Mouse (Mus musculus) large intestine, adult 2 months (tissue): ENCODE data around the gene Zfp637. TPM values are rescaled to one million over a fixed set of nuclear protein-coding genes. Genes with fewer than 3 reads are reported as not detected.
"Not testable (repeated sequence)": the region's sequence is repeated elsewhere in the genome, so short reads cannot be mapped to it uniquely, and the experiment has no call there.

Experiments used
- DNase-seq: peaks from one replicate; pipeline ENCODE4 v3.0.0-alpha.2; 2012; ENCODE audit warnings: low read depth, low spot score
- WGBS: fragments of 180-500 bp; shearing (Covaris S2); methylation state at CpG from one replicate; pipeline ENCODE4 v1.1.7; 2018; 5-methylcytosine and 5-hydroxymethylcytosine counted together
- polyA plus RNA-seq: library from polyadenylated mRNA; depleted of rRNA; stranded (reverse); fragments of >200 nt; gene quantifications from 2 replicates; pipeline ENCODE4 v1.2.3, GENCODE M21; 2012

Zfp637 gene
- polyA plus RNA-seq, 1 experiment, result 20.1 TPM

DNA sequence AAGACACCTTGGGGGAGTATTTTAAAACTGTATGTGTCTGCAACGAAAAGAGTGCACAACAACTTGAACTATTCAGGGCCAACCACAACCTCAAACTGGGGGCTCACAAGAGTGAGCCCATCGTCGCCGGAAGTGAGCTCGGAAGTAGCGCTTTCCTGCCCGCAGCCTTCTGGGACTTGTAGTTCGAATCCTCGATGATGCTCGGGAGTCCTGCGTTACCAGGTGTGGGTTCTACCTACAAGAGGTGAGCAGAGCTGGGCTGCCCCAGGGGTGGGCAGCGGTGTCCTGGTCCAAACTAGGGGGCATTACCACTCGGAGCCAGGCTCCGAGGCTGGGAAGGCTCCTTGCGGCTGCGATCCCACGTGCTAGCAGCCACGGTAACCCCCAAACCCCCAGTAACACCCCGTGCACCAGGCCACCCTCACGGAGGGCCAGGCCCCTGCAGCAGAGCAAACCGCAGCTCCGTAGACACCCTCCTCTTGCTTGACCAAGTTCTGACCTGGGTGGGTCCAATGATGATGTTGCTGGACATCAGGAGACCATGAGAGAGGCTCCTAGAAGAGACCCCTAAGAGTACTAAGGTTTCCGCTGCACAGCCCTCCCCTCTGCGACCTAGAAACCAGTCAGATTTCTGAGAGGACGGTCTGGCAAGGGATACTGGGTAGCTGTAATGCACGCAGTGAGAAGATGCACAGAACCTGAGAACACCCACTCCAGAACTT, 22.1 kb downstream of the Zfp637 start:
- WGBS, result 3% methylated on average over 26 of the region's 26 CpGs

DNA sequence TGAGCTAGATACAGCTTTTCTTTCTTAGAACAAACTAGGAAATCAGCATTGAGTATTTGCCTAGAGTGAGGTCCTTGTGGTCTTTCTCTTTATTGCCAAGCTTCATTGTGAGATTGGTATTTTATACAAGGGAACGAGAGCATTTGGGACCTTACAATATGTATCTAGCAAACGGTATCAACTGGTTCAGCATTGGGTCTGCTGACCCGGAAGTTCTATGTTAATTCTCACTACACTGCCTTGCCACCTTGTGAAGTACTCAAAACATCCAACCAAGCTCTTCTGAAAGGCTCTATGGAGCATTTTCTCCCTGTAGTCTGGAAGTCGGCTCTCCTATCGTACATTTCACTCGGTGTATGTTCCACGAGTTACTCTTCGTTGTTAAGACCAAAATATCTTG, 22.8 kb downstream of the Zfp637 start:
- WGBS, result 94% methylated on average over 8 of the region's 8 CpGs
- DNase-seq, result no peak

More for the DNA sequence above, 22.1 kb downstream of the Zfp637 start:
- no peak for DNase-seq

GRCm38 (mm10) chr6:117868187-117868586, 27.2 kb downstream of the Zfp637 start:
- WGBS, result 49% methylated on average over 8 of the region's 8 CpGs
- DNase-seq, result no peak

DNA sequence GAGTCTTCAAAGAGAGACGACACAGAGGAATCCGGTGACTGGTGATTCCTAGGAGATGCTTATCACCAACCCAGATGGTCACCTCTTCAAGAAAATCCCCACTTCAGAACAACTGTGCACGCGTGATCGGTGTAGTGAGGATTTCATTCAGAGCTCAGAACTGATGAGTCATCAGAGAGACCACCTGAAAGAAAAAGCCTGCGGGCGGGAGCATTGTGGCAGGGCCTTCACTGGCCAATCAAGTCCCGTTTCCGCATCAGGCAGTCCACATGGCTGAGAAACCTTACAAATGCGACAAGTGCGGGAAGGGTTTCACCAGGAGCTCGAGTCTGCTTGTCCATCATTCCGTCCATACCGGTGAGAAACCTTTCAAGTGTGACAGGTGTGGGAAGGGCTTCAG, 30.1 kb downstream of the Zfp637 start:
- 74% methylated on average over 14 of the region's 14 CpGs for WGBS
- no peak for DNase-seq

GRCm38 (mm10) chr6:117873450-117873849, 32.5 kb downstream of the Zfp637 start:
- not testable (repeated sequence) for DNase-seq
- WGBS, result 92% methylated on average over 7 of the region's 7 CpGs

DNA sequence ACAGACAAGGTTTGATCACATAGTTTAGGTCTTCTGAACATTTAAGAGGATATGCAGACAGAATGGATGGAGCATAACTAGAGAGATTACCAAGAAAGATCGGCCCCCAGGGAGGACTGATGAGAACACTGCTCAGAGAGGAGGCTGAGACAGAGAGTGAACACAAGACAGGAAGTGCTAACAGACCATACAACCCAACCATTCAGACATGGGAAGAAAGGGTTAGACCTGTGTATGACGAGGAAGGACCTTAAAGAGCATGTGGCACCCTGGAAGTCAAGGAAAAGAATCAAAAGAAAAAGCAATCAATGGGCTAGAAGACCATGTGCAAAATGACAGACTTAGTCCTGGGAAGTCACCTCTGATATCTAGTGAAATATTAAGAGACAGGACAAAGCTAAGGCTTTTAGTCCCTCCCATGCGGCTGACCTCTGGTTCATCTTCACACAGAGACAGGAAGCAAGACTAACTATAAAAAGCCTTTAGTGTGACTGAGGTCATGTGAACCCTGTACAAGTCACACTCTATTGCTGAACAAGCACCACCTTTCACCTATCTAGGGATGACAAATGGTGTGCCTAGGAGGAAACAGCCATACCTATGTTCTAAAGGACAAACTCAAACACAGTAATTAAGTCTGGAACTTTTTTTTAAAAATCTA, 33.8 kb downstream of the Zfp637 start:
- DNase-seq, result peak; percentile 57
- 52% methylated on average over 3 of the region's 3 CpGs for WGBS

- peak; percentile 80 for DNase-seq
- 6% methylated on average over 26 of the region's 26 CpGs for WGBS
Measured at GRCm38 (mm10) chr6:117878700-117879407, 37.9 kb downstream of the Zfp637 start.

- under 1% methylated on average over 67 of the region's 67 CpGs for WGBS
- DNase-seq, result peak; percentile 97
Measured at GRCm38 (mm10) chr6:117879408-117880115, 38.6 kb downstream of the Zfp637 start.

DNA sequence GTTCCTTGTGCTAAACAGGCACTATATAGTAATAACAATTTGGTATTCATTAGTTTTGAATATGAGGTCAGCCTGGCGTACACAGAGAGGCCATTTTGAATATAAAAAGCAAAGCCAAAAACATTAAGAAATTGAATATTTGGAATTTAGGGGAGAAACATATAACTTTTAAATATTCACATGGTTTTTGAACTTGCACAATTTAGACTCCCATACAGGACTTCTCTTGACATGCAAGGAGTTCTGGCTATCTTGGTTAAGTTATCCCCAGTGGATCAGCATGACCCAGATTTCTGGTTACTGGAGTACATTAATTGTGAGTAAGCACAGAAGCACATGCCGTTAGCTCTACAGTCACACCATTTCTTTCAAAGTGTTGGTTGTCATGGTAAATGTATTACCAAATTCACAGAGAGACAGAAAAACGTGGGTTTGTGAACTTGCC, 39.4 kb downstream of the Zfp637 start:
- DNase-seq, result no peak
- WGBS, result 16% methylated on average over 3 of the region's 3 CpGs

- 79% methylated on average over 7 of the region's 7 CpGs for WGBS
- no peak for DNase-seq
Measured at GRCm38 (mm10) chr6:117881229-117881628, 40.2 kb downstream of the Zfp637 start.

GRCm38 (mm10) chr6:117881997-117882396, 41.0 kb downstream of the Zfp637 start:
- WGBS, result 76% methylated on average over 7 of the region's 7 CpGs

DNA sequence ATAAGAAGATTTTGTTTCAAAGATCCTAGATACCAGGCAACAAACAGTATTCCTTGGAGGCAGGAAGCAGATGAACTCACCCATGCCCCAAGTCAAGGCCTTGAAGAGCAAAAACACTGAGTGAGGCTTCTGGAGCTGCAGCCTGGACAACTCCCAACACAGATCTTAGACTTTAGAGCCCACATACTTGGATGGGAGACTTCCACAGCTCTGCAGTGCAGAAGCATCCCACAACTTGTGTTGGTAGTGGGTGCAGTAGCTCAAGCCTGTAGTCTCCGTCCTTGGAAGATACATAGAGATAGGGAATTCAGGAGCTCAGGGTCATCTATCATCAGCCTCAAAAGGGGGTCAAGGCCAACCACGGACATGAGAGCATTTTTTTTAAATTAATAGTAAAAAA, 45.0 kb downstream of the Zfp637 start:
- WGBS, result 78% methylated on average over 2 of the region's 2 CpGs
- no peak for DNase-seq

More at GRCm38 (mm10) chr6:117881997-117882396, 41.0 kb downstream of the Zfp637 start:
- DNase-seq, result no peak

DNA sequence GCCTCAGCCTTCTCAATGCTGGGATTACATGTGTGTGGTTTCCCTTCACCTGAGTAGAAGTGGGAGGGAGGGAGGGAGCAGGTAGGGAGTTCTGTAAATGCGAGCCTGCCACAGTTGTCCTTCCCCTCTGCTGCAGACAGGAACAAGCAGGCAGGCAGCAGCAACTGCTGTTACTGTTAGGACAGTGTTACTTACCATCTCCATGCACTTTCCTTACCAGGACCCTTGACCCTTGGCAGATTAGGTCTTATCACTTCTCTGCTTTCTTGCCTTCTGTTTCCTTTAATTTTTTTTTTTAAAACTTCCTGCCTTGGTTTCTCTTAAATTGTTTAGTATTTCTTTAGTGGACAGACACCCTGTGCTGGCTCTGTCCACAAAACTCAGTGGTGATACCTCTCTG, 47.1 kb downstream of the Zfp637 start:
- no peak for DNase-seq
- WGBS, result 48% methylated on average over 1 of the region's 1 CpGs

GRCm38 (mm10) chr6:117888642-117889096, 47.7 kb downstream of the Zfp637 start:
- DNase-seq, result no peak
- 93% methylated on average over 2 of the region's 2 CpGs for WGBS

- whole genome bisulfite sequencing, result 66% methylated on average over 6 of the region's 6 CpGs
Measured at GRCm38 (mm10) chr6:117890257-117890656, 49.3 kb downstream of the Zfp637 start.

GRCm38 (mm10) chr6:117891369-117892160, 50.6 kb downstream of the Zfp637 start:
- WGBS, result 15% methylated on average over 14 of the region's 14 CpGs

More at GRCm38 (mm10) chr6:117890257-117890656, 49.3 kb downstream of the Zfp637 start:
- DNase-seq, result no peak

GRCm38 (mm10) chr6:117892386-117892785, 51.4 kb downstream of the Zfp637 start:
- DNase-seq, result no peak

More at GRCm38 (mm10) chr6:117891369-117892160, 50.6 kb downstream of the Zfp637 start:
- no peak for DNase-seq

DNA sequence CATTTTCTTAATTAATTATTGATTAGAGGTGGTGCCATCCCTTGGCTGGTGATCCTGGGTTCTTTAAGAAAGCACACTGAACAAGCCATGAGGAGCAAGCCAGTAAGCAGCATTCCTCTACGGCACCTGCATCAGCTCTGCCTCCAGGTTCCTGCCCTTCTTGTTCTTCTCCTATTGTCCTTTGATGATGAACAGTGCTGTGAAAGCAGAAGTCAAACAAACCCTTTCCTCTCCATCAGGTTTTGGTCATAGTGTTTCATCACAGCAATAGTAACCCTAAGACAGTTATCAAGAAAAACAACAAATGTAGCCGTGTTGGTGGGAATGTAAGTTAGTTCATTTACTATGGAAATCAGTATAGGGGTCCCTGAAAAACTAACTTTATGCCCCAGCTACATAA, 52.5 kb downstream of the Zfp637 start:
- 91% methylated on average over 2 of the region's 2 CpGs for WGBS
- no peak for DNase-seq

More at GRCm38 (mm10) chr6:117892386-117892785, 51.4 kb downstream of the Zfp637 start:
- 64% methylated on average over 3 of the region's 3 CpGs for WGBS
